Mouse (Mus musculus): ENCODE data around the gene Tmem132c. TPM values are rescaled to one million over a fixed set of nuclear protein-coding genes. Genes with fewer than 3 reads are reported as not detected.
"Not testable (repeated sequence)": the region's sequence is repeated elsewhere in the genome, so short reads cannot be mapped to it uniquely, and the experiment has no call there.

Gene Tmem132c
- total RNA-seq, 2 experiments from 2014 or later, result not detected

- ATAC-seq (replicated peaks; ENCODE audit: low FRiP score, low TSS enrichment, poor library complexity, severe bottlenecking), result no peak
These were observed 94.7 kb downstream of the Tmem132c start for GRCm38 (mm10) chr5:127336048-127336907.

- no peak for ATAC-seq (replicated peaks; ENCODE audit: low FRiP score, low TSS enrichment, poor library complexity, severe bottlenecking)
These were observed 95.3 kb downstream of the Tmem132c start for GRCm38 (mm10) chr5:127336908-127337265.

- ATAC-seq (replicated peaks; ENCODE audit: low FRiP score, low TSS enrichment, poor library complexity, severe bottlenecking), result no peak
These were observed 97.4 kb downstream of the Tmem132c start for GRCm38 (mm10) chr5:127339016-127339435.

- ATAC-seq (replicated peaks; ENCODE audit: low FRiP score, low TSS enrichment, poor library complexity, severe bottlenecking), result no peak
These were observed 99.5 kb downstream of the Tmem132c start for GRCm38 (mm10) chr5:127341158-127341557.

GRCm38 (mm10) chr5:127344721-127345120 lies 103.1 kb downstream of the Tmem132c start:
- ATAC-seq (replicated peaks; ENCODE audit: low FRiP score, low TSS enrichment, poor library complexity, severe bottlenecking), result no peak

GRCm38 (mm10) chr5:127346364-127346763 lies 104.8 kb downstream of the Tmem132c start:
- no peak for ATAC-seq (replicated peaks; ENCODE audit: low FRiP score, low TSS enrichment, poor library complexity, severe bottlenecking)

GRCm38 (mm10) chr5:127347053-127347748 lies 105.6 kb downstream of the Tmem132c start:
- ATAC-seq (replicated peaks; ENCODE audit: low FRiP score, low TSS enrichment, poor library complexity, severe bottlenecking), result no peak

GRCm38 (mm10) chr5:127349221-127350065 lies 107.8 kb downstream of the Tmem132c start:
- ATAC-seq (replicated peaks; ENCODE audit: low FRiP score, low TSS enrichment, poor library complexity, severe bottlenecking), result no peak

GRCm38 (mm10) chr5:127353002-127353401 lies 111.4 kb downstream of the Tmem132c start:
- ATAC-seq (replicated peaks; ENCODE audit: low FRiP score, low TSS enrichment, poor library complexity, severe bottlenecking), result no peak

GRCm38 (mm10) chr5:127355836-127356235 lies 114.2 kb downstream of the Tmem132c start:
- no peak for ATAC-seq (replicated peaks; ENCODE audit: low FRiP score, low TSS enrichment, poor library complexity, severe bottlenecking)

- ATAC-seq (replicated peaks; ENCODE audit: low FRiP score, low TSS enrichment, poor library complexity, severe bottlenecking), result not testable (repeated sequence)
These were observed 116.3 kb downstream of the Tmem132c start for GRCm38 (mm10) chr5:127357878-127358277.

- ATAC-seq (replicated peaks; ENCODE audit: low FRiP score, low TSS enrichment, poor library complexity, severe bottlenecking), result no peak
These were observed 119.5 kb downstream of the Tmem132c start for GRCm38 (mm10) chr5:127361145-127361544.

- no peak for ATAC-seq (replicated peaks; ENCODE audit: low FRiP score, low TSS enrichment, poor library complexity, severe bottlenecking)
These were observed 123.5 kb downstream of the Tmem132c start for GRCm38 (mm10) chr5:127365061-127365460.

GRCm38 (mm10) chr5:127368191-127368590 lies 126.6 kb downstream of the Tmem132c start:
- no peak for ATAC-seq (replicated peaks; ENCODE audit: low FRiP score, low TSS enrichment, poor library complexity, severe bottlenecking)

- ATAC-seq (replicated peaks; ENCODE audit: low FRiP score, low TSS enrichment, poor library complexity, severe bottlenecking), result no peak
These were observed 128.2 kb downstream of the Tmem132c start for GRCm38 (mm10) chr5:127369812-127370211.

GRCm38 (mm10) chr5:127370503-127370902 lies 128.9 kb downstream of the Tmem132c start:
- no peak for ATAC-seq (replicated peaks; ENCODE audit: low FRiP score, low TSS enrichment, poor library complexity, severe bottlenecking)

GRCm38 (mm10) chr5:127374251-127374650 lies 132.6 kb downstream of the Tmem132c start:
- ATAC-seq (replicated peaks; ENCODE audit: low FRiP score, low TSS enrichment, poor library complexity, severe bottlenecking), result no peak

- no peak for ATAC-seq (replicated peaks; ENCODE audit: low FRiP score, low TSS enrichment, poor library complexity, severe bottlenecking)
These were observed 134.0 kb downstream of the Tmem132c start for GRCm38 (mm10) chr5:127375654-127376053.

GRCm38 (mm10) chr5:127378521-127378920 lies 136.9 kb downstream of the Tmem132c start:
- no peak for ATAC-seq (replicated peaks; ENCODE audit: low FRiP score, low TSS enrichment, poor library complexity, severe bottlenecking)

- no peak for ATAC-seq (replicated peaks; ENCODE audit: low FRiP score, low TSS enrichment, poor library complexity, severe bottlenecking)
These were observed 137.7 kb downstream of the Tmem132c start for GRCm38 (mm10) chr5:127379351-127379750.

Measured in megakaryocyte-erythroid progenitor cell, adult 5-6 weeks (primary cell).